Mouse (Mus musculus) left cerebral cortex, postnatal 14 days (tissue): ENCODE data around the gene Rpain. TPM values are rescaled to one million over a fixed set of nuclear protein-coding genes. Genes with fewer than 3 reads are reported as not detected.

Experiments
- DNase-seq, 2 experiments: peaks; one replicate each; pipeline ENCODE4 v3.0.0; 2021 to 2022; ENCODE audit warnings: low spot score in 2 of 2, mixed read lengths in 1 of 2
- intact Hi-C: fragments of 180-260 bp; cut with DNase I; formaldehyde crosslinking; loops from one replicate; pipeline ENCODE4 v1.15.1; 2025
- long read RNA-seq, 2 experiments: library from polyadenylated mRNA; stranded (forward); transcript quantifications; one replicate each; pipeline ENCODE4 v2.0.0; 2021
- total RNA-seq, 2 experiments: library from RNA; stranded (reverse); gene quantifications; 2 replicates each; pipeline ENCODE4 v1.2.3; 2021

Gene Rpain
- total RNA-seq = 10 to 100 TPM; 36.8 to 46.5 TPM
- long read RNA-seq, experiment 1, transcript Rpain-201 (7 exons, 1,100 nt) = major isoform, 6 of 21 reads
- long read RNA-seq, experiment 1, partial matches to known transcripts = 0 of 21 reads
- long read RNA-seq, experiment 1, other reads (novel, unspliced or antisense) = 9 of 21 reads
- long read RNA-seq, experiment 2, transcript Rpain-201 (7 exons, 1,100 nt) = major isoform, 14 of 41 reads
- long read RNA-seq, experiment 2, partial matches to known transcripts = 0 of 41 reads
- long read RNA-seq, experiment 2, other reads (novel, unspliced or antisense) = 19 of 41 reads

- DNase-seq = peak; percentile 96 to 97
- intact Hi-C loops = no loop called here
Observed at GRCm38 (mm10) chr11:70969821-70970559, at the start of gene Rpain, which contains the start of gene Nup88. Rpain (plus strand) TSS chr11:70970213. Nup88 (minus strand) TSS chr11:70969973.

GRCm38 (mm10) chr11:70931461-70931860 lies 38.6 kb upstream of the Rpain start:
- intact Hi-C loops = no loop called here
- DNase-seq = no peak

DNA sequence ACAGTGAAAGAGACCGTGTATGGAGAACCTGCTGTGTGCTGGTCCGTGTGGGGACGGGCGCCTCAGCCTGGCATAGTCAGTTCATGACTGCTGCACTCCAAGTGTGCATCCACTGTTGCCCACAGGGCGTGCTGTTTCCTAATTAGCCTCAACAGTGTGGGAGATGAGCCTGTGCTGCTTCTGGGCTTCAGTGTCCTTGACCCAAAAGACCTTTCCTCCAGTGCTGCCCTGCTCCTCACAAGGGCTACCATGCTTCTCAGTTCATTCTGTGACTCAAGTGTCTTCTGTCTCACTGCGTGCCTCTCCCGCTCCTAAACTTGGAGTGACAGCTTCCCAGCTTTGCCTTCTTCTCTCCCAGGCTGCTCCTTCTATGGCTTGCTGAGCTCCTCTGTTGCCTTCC lies 34.7 kb upstream of the Rpain start:
- no peak for DNase-seq
- intact Hi-C loops = no loop called here

DNA sequence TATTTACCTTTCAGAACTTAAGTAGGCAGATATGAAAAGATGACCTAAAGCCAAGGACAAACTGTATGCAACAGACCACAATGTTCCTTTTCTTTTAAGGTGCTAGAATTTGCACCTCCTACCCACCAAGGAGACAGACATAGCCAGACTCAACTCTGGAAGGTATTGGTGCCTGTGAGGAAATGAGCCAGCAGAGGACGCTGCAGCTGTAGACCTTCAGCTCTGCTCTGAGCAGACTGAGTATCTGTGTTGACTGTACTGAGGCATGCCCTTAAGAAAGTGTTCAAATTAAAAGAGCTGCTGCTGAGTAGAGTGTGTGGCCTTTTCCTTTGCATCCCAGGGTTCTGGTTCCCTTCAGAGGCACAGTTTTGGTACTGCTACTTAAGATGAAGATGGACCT lies 27.4 kb upstream of the Rpain start:
- peak in 1 of 2 experiments; percentile 35 for DNase-seq
- intact Hi-C loops = no loop called here

GRCm38 (mm10) chr11:70943651-70944050 lies 26.4 kb upstream of the Rpain start:
- no peak for DNase-seq
- intact Hi-C loops = no loop called here

DNA sequence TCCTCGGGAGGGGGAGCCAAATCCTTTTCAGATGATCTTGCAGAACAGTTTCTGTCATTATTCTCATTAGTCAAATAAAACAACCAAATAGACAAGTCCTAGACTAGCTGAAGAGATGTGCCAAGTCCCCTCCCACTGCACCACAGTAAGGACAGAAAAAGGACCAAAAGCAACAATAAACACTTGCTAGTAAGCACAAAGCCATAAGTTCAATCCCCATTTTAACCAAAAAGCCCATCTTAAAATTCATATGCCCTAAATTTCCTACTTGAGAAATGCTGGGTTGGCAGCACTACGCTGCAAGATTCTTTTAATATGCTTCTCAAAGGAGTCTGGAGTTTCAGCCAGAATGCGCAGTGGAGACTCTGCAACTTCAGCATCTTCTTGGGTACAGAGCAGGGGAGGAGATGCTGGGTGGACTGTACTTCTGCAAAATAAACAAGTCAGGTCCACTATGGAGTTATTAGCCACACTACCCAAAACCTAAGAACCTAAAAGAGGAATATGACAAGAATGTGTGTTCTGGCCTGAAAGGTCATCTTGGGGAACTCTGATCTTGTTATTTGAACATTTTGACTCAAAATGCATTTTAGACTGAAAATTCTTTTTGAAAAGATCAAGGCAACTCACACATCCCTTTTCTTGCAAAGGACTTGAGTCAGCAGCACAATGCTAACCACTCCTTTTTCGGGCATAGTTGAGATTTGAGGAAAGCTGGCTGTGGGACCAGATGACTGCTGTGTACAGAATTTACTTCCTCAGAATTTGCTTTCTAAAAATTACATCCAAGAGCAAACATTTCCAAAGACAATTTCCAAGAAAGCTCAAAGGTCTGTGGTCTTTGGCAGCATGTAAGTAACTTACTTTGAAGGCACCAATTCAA lies 24.8 kb upstream of the Rpain start:
- DNase-seq = no peak
- intact Hi-C loops = no loop called here

DNA sequence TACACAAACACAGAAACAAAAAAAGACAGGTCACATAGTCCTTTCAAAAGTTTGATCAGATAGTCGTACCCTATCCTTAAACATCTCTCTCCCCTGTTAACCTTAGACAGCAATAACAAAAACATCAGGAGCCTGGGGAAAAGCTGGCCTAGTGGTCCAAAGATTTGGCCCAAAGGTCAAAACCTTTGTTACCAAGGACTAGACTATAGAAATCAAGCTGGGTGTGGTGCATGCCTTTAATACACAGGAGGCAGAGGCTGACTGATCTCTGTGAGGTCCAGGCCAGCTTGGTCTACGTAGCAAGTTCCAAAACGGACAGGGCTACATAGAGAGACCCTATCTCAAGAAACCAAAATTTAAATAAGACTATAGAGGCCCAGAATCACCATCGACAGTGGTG lies 15.3 kb upstream of the Rpain start:
- no peak for DNase-seq
- intact Hi-C loops = no loop called here

GRCm38 (mm10) chr11:70960786-70961554 lies 9.0 kb upstream of the Rpain start:
- DNase-seq = peak in 1 of 2 experiments; percentile 58
- intact Hi-C loops = no loop called here

DNA sequence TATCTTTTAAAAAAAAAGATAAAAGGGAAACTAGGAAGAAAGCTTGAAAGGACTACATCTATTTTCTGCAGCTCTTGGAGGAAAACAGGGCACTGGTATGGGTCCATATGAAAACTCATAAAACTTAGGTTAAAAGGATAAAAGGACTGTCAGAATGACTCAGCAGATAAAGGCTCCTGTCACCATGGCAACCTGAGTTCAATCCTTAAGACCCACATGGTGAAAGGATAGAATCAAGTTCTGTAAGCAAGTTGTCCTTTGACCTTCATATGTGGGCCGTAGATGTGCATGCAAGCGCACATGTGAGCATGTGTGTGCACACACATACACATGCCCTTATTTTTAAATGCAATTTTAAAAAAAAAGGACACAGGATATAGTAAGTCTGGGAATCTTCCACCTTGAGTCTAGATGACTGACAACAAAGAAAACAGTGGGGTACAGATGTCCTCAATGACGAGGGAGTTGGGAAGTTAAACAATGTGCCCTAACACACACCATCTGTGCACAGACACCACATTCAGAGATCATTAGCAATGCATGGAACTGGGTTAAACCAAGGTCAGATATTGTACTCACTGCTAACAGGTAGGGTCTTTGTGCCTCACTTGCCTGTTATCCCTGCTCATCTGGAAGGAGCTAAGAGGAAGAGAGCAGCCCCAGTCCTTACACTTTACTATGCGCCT lies 5.6 kb upstream of the Rpain start:
- DNase-seq = no peak
- intact Hi-C loops = no loop called here

DNA sequence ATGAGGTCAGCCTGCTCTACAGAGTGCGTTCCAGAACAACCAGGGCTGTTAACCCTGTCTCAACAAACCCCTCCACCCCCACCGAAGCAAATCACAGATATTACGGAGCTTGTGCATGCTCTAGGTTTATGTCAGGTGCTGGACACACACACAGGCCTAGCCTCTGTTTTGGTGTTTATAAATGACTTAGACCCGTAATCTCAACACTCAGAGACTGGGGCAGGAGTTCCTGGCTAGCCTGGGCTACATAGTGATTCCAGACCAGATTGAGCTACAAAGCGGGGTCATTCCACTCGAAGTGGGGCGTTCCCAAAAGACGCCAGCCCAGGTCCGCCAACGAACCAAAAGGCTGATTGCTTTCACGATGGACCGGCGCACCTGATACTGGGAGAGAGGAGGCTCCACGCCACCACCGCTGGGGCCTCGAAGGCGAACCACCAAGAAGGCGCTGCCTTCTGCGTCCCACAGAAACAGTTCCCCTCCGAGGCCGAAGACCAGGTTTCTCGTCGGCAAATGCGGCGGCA lies 680 bp upstream of the Rpain start:
- DNase-seq = no peak
- intact Hi-C loops = no loop called here

GRCm38 (mm10) chr11:70970560-70971540 lies 837 bp downstream of the Rpain start:
- intact Hi-C loops = no loop called here
- DNase-seq = peak in 1 of 2 experiments; percentile 51

- no peak for DNase-seq
- intact Hi-C loops = no loop called here
Observed at GRCm38 (mm10) chr11:70972586-70972985, 2.6 kb downstream of the Rpain start.

GRCm38 (mm10) chr11:70973947-70974346 lies 3.9 kb downstream of the Rpain start:
- DNase-seq = no peak
- intact Hi-C loops = no loop called here

- peak in 1 of 2 experiments; percentile 36 for DNase-seq
- intact Hi-C loops = no loop called here
Observed at GRCm38 (mm10) chr11:70975193-70975592, 5.2 kb downstream of the Rpain start.

DNA sequence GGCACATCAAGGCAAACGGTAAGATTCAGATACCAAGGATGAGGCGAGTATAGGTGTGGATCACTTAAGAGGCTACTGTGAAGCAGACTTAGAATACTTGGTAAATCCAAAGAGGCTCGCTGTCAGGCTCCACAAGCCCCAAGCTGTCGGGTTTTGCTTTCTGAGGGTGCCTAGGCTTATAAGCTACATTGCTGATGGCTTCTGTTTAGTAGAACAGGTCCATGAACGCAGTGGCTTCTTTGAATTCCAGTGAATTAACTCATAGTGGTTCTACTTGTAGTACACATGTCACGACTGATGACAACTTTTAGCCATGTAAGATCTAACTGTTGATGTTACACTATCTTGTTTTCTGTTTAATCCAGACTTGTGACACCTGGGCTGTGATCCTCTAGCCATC lies 7.3 kb downstream of the Rpain start:
- no peak for DNase-seq
- intact Hi-C loops = no loop called here

GRCm38 (mm10) chr11:70980232-70980631 lies 10.2 kb downstream of the Rpain start:
- no peak for DNase-seq
- intact Hi-C loops = no loop called here

GRCm38 (mm10) chr11:70980751-70981510 lies 10.9 kb downstream of the Rpain start:
- no peak for DNase-seq
- intact Hi-C loops = no loop called here
